Mouse (Mus musculus): ENCODE results near the gene Arid4b. TPM values are rescaled to one million over a fixed set of nuclear protein-coding genes. Genes with fewer than 3 reads are reported as not detected.
"Not testable (repeated sequence)": the region's sequence is repeated elsewhere in the genome, so short reads cannot be mapped to it uniquely, and the experiment has no call there.

The Arid4b gene
- 10 to 100 TPM; 10.4 to 12.8 (median 11.6) TPM for total RNA-seq (2022)

GRCm38 (mm10) chr13:14063013-14063941 is at the start of gene Arid4b, which contains the start of gene Ggps1:
TSS of gene Arid4b (plus strand) at chr13:14063232.
TSS of gene Ggps1 (minus strand) at chr13:14063488.
- peak; percentile 94 to 96 for DNase-seq (ENCODE audit: low spot score in 2 of 2)

GRCm38 (mm10) chr13:14014001-14014400 is 49.0 kb upstream of the Arid4b start:
- DNase-seq (ENCODE audit: low spot score in 2 of 2): no peak

GRCm38 (mm10) chr13:14014540-14014939 is 48.5 kb upstream of the Arid4b start:
- DNase-seq (ENCODE audit: low spot score in 2 of 2): no peak

- DNase-seq (ENCODE audit: low spot score in 2 of 2): no peak
These were observed 47.4 kb upstream of the Arid4b start for GRCm38 (mm10) chr13:14015609-14016008.

- no peak for DNase-seq (ENCODE audit: low spot score in 2 of 2)
These were observed 44.7 kb upstream of the Arid4b start for GRCm38 (mm10) chr13:14018283-14018682.

GRCm38 (mm10) chr13:14018852-14019251 is 44.2 kb upstream of the Arid4b start:
- no peak for DNase-seq (ENCODE audit: low spot score in 2 of 2)

- DNase-seq (ENCODE audit: low spot score in 2 of 2): not testable (repeated sequence)
These were observed 41.6 kb upstream of the Arid4b start for GRCm38 (mm10) chr13:14021417-14021816.

GRCm38 (mm10) chr13:14025554-14025953 is 37.5 kb upstream of the Arid4b start:
- DNase-seq (ENCODE audit: low spot score in 2 of 2): no peak

GRCm38 (mm10) chr13:14026154-14026820 is 36.7 kb upstream of the Arid4b start:
- DNase-seq (ENCODE audit: low spot score in 2 of 2): no peak

- DNase-seq (ENCODE audit: low spot score in 2 of 2): no peak
These were observed 29.5 kb upstream of the Arid4b start for GRCm38 (mm10) chr13:14033309-14034072.

GRCm38 (mm10) chr13:14034073-14034348 is 29.0 kb upstream of the Arid4b start:
- no peak for DNase-seq (ENCODE audit: low spot score in 2 of 2)

GRCm38 (mm10) chr13:14035352-14035751 is 27.7 kb upstream of the Arid4b start:
- DNase-seq (ENCODE audit: low spot score in 2 of 2): not testable (repeated sequence)

- no peak for DNase-seq (ENCODE audit: low spot score in 2 of 2)
These were observed 27.0 kb upstream of the Arid4b start for GRCm38 (mm10) chr13:14035875-14036630.

- no peak for DNase-seq (ENCODE audit: low spot score in 2 of 2)
These were observed 24.1 kb upstream of the Arid4b start for GRCm38 (mm10) chr13:14038911-14039291.

GRCm38 (mm10) chr13:14039292-14039965 is 23.6 kb upstream of the Arid4b start, which contains the start of gene Tbce:
TSS of gene Tbce (minus strand) at chr13:14039638.
- DNase-seq (ENCODE audit: low spot score in 2 of 2): peak; percentile 80 to 84

GRCm38 (mm10) chr13:14040186-14040585 is 22.8 kb upstream of the Arid4b start:
- DNase-seq (ENCODE audit: low spot score in 2 of 2): no peak

- DNase-seq (ENCODE audit: low spot score in 2 of 2): no peak
These were observed 19.2 kb upstream of the Arid4b start for GRCm38 (mm10) chr13:14043851-14044250.

- no peak for DNase-seq (ENCODE audit: low spot score in 2 of 2)
These were observed 18.5 kb upstream of the Arid4b start for GRCm38 (mm10) chr13:14044521-14044920.

GRCm38 (mm10) chr13:14049878-14050277 is 13.2 kb upstream of the Arid4b start:
- DNase-seq (ENCODE audit: low spot score in 2 of 2): no peak

GRCm38 (mm10) chr13:14056801-14057200 is 6.2 kb upstream of the Arid4b start:
- no peak for DNase-seq (ENCODE audit: low spot score in 2 of 2)

Data from gastrocnemius, adult 8-10 months (tissue).